Mouse (Mus musculus) forebrain, embryonic 15.5 days (tissue): Measurements from ENCODE around the gene Arnt2. TPM values are rescaled to one million over a fixed set of nuclear protein-coding genes. Genes with fewer than 3 reads are reported as not detected.

ENCODE experiments used
- ATAC-seq: fragments of 200-750 bp; cut with Nextera tagmentation; replicated peaks from 2 replicates; pipeline ENCODE4 v1.8.0; 2017; ENCODE audit warnings: mild to moderate bottlenecking, moderate TSS enrichment, moderate library complexity
- H3K27ac ChIP-seq: fragments of 300-500 bp; sonication (generic); replicated peaks from 2 replicates; pipeline ENCODE4 v1.5.1; 2015; ENCODE audit warnings: mild to moderate bottlenecking, inconsistent platforms
- H3K27me3 ChIP-seq: fragments of 300-500 bp; sonication (generic); 2 replicates; pipeline ENCODE4 v1.6.1; 2015; ENCODE audit warnings: inconsistent platforms
- H3K36me3 ChIP-seq: fragments of 300-500 bp; sonication (generic); 2 replicates; pipeline ENCODE4 v1.6.1; 2015; ENCODE audit warnings: mild to moderate bottlenecking, inconsistent platforms
- H3K4me1 ChIP-seq: fragments of 300-500 bp; sonication (generic); 2 replicates; pipeline ENCODE4 v1.6.1; 2015; ENCODE audit warnings: inconsistent platforms
- H3K4me2 ChIP-seq: fragments of 300-500 bp; sonication (generic); replicated peaks from 2 replicates; pipeline ENCODE4 v1.6.1; 2015; ENCODE audit warnings: mild to moderate bottlenecking, inconsistent platforms
- H3K4me3 ChIP-seq: fragments of 300-500 bp; sonication (generic); 2 replicates; pipeline ENCODE4 v1.5.1; 2015; ENCODE audit warnings: mild to moderate bottlenecking, inconsistent platforms
- H3K9ac ChIP-seq: fragments of 300-500 bp; sonication (generic); replicated peaks from 2 replicates; pipeline ENCODE4 v1.6.1; 2015; ENCODE audit warnings: mild to moderate bottlenecking, inconsistent platforms
- H3K9me3 ChIP-seq: fragments of 300-500 bp; sonication (generic); 2 replicates; pipeline ENCODE4 v1.6.1; 2016; ENCODE audit warnings: inconsistent platforms
- WGBS: fragments of 180-500 bp; shearing (Covaris S2); methylation state at CpG from one replicate; pipeline ENCODE4 v1.1.7; 2015; ENCODE audit warnings: mixed read lengths; 5-methylcytosine and 5-hydroxymethylcytosine counted together
- polyA plus RNA-seq: library from polyadenylated mRNA; unstranded; fragments of >200 nt; fragmentation: Nextera tagmentation; extraction: Ambion mirVana; gene quantifications from 2 replicates; pipeline ENCODE4 v1.2.1, GENCODE M21; 2015

The Arnt2 gene
- polyA plus RNA-seq, 1 experiment from 2014 or later: 61.2 TPM

DNA sequence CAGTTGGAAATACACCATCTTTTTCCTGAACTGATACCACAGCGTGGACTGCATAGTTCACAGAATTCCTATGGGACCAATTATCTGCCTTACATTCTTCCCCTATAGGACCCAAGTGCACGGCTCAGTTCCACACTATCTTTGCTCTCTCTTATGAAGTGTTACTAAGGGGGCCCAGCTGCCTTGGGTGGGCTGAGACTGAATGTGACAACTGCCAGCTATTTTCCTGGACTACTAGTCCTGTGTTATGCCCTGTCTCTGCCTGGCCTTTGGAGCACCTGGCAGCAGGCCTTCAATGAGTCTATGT is 73.4 kb downstream of the Arnt2 start:
- no peaks in the 10 kb centered on the region for H3K9me3 ChIP-seq
- peaks cover 2% of the 10 kb centered on the region; the same call in 1 of the 2 replicates for H3K36me3 ChIP-seq
- ATAC-seq: no peak
- no peak overlapping the region for H3K4me2 ChIP-seq
- peaks cover 32% of the 10 kb centered on the region for H3K4me1 ChIP-seq
- 77% methylated on average over 2 of the region's 2 CpGs for WGBS
- no peak overlapping the region for H3K27ac ChIP-seq
- H3K9ac ChIP-seq: no peak overlapping the region
- no peak overlapping the region for H3K4me3 ChIP-seq
- H3K27me3 ChIP-seq: no peaks in the 10 kb centered on the region

GRCm38 (mm10) chr7:84335766-84336579 is 74.0 kb downstream of the Arnt2 start:
- ATAC-seq: no peak
- H3K4me1 ChIP-seq: peaks cover 35% of the 10 kb centered on the region
- 65% methylated on average over 6 of the region's 6 CpGs for WGBS

GRCm38 (mm10) chr7:84333996-84334395 is 76.0 kb downstream of the Arnt2 start:
- ATAC-seq: no peak
- WGBS: 79% methylated on average over 3 of the region's 3 CpGs
- no peaks in the 10 kb centered on the region; the same call in 1 of the 2 replicates for H3K36me3 ChIP-seq
- no peak overlapping the region for H3K4me3 ChIP-seq
- H3K9me3 ChIP-seq: no peaks in the 10 kb centered on the region
- no peak overlapping the region for H3K4me2 ChIP-seq
- H3K9ac ChIP-seq: no peak overlapping the region
- no peaks in the 10 kb centered on the region for H3K27me3 ChIP-seq
- H3K27ac ChIP-seq: no peak overlapping the region
- peaks cover 48% of the 10 kb centered on the region for H3K4me1 ChIP-seq

More at GRCm38 (mm10) chr7:84335766-84336579, 74.0 kb downstream of the Arnt2 start:
- Histone ChIP-seq H3K27me3 (no peaks in the 10 kb centered on the region), H3K36me3 (no peaks in the 10 kb centered on the region; the same call in 1 of the 2 replicates), H3K9me3 (no peaks in the 10 kb centered on the region), H3K27ac (no peak overlapping the region), H3K9ac (no peak overlapping the region), H3K4me3 (no peak overlapping the region), H3K4me2 (no peak overlapping the region)

- Histone ChIP-seq H3K4me1 (peaks cover 58% of the 10 kb centered on the region), H3K36me3 (peaks cover under 1% of the 10 kb centered on the region; the same call in 1 of the 2 replicates)
- peak; percentile 23 for ATAC-seq
These were observed 77.4 kb downstream of the Arnt2 start for GRCm38 (mm10) chr7:84332295-84333168.

GRCm38 (mm10) chr7:84329174-84329583 is 80.8 kb downstream of the Arnt2 start:
- Histone ChIP-seq H3K9me3 (no peaks in the 10 kb centered on the region), H3K4me1 (peaks cover 47% of the 10 kb centered on the region), H3K27ac (peak overlapping the region; percentile 88), H3K4me2 (no peak overlapping the region), H3K36me3 (peaks cover 3% of the 10 kb centered on the region; the same call in 1 of the 2 replicates), H3K9ac (no peak overlapping the region), H3K4me3 (no peak overlapping the region), H3K27me3 (no peaks in the 10 kb centered on the region)
- ATAC-seq: peak; percentile 77
- 11% methylated on average over 1 of the region's 1 CpGs for WGBS

More at GRCm38 (mm10) chr7:84332295-84333168, 77.4 kb downstream of the Arnt2 start:
- H3K4me3 ChIP-seq: no peak overlapping the region
- 13% methylated on average over 11 of the region's 11 CpGs for WGBS
- peak overlapping the region; percentile 42 for H3K27ac ChIP-seq
- no peak overlapping the region for H3K9ac ChIP-seq
- no peak overlapping the region for H3K4me2 ChIP-seq
- no peaks in the 10 kb centered on the region for H3K27me3 ChIP-seq
- no peaks in the 10 kb centered on the region for H3K9me3 ChIP-seq

DNA sequence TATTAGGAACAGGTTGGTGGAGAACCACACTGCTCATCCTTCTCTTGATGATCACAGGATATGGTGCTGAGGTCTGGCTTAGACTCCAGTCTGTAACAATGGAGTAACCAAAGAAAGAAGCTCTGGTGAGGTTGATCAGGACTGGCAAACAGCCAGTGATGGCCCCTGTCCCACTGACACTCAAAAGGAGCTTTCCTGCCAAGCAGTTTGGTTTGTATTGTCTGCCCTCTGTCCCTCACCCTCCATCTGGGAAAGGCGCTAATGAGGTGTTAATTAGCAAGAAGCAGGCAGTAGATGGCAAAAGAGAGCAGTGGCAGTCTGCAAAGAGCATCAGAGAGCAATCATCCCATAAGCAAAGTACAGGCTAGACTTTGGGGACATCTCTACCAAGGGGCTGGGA is 81.2 kb downstream of the Arnt2 start:
- peak overlapping the region; percentile 88 for H3K27ac ChIP-seq
- H3K9me3 ChIP-seq: no peaks in the 10 kb centered on the region
- no peak overlapping the region for H3K9ac ChIP-seq
- peaks cover 3% of the 10 kb centered on the region; the same call in 1 of the 2 replicates for H3K36me3 ChIP-seq
- peak; percentile 86 for ATAC-seq
- no peak overlapping the region for H3K4me3 ChIP-seq
- WGBS: 19% methylated on average over 1 of the region's 1 CpGs
- H3K4me2 ChIP-seq: no peak overlapping the region
- H3K27me3 ChIP-seq: no peaks in the 10 kb centered on the region
- H3K4me1 ChIP-seq: peaks cover 44% of the 10 kb centered on the region

DNA sequence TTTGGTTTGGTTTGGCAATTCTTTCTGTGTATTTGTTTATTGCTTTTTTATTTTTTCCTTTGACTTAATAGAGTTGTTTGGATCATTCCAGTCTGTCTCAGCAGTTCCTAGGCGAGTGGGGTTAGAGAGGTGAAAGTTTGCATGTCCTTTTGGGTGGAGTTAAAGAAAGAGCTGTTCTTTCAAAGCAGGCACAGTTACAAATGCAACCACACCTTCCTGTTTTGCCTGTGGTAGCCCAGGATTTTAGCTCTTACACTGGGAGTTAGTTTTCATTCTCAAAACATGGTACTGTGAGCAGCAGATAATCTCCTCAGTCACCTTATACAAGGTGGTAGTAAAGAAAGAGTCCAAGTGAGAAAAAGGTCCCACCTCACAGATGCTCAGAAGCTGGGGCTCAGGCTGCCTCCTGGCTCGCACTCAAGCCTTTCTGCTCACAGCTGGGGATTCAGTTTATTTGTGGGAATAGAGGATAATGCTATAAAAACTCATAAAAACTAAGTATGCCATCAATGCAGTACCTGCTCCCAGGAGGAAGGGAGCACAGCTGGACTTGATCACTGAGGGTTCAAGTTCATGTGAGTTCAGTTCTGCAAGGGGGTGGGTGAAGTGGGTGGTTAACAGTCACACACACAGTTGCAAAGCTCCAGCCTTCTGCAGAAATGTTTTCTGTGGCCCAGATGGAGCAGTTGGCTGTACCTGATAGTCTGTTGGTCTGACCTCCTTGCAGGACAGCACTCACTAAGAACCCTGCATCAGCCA is 84.2 kb downstream of the Arnt2 start:
- peaks cover 21% of the 10 kb centered on the region for H3K4me1 ChIP-seq
- no peaks in the 10 kb centered on the region for H3K27me3 ChIP-seq
- H3K4me3 ChIP-seq: no peak overlapping the region
- H3K36me3 ChIP-seq: peaks cover 3% of the 10 kb centered on the region
- no peaks in the 10 kb centered on the region for H3K9me3 ChIP-seq
- no peak overlapping the region for H3K9ac ChIP-seq
- no peak overlapping the region for H3K4me2 ChIP-seq
- WGBS: 85% methylated on average over 2 of the region's 2 CpGs
- no peak overlapping the region for H3K27ac ChIP-seq
- no peak for ATAC-seq

DNA sequence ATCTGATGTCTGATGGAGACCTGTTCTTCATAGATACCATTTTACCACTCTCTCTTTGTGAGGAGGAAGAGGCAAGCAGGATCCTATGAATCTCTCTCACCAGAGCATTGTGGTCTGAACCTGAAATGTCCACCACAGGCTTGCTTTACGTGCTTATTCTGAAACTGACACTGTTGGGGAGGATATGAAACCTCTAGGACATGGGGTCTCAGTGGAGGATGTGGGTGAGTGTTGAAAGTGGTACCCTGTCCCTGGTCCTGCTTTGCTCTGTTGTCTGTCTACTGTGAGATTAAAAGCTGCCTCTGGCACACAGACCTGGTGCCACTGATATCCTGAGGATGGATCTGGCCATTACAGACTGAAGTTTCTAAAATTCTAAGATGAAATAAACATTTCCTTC is 88.4 kb downstream of the Arnt2 start:
- Histone ChIP-seq H3K4me3 (no peak overlapping the region), H3K4me1 (no peaks in the 10 kb centered on the region), H3K36me3 (no peaks in the 10 kb centered on the region; the same call in 1 of the 2 replicates), H3K4me2 (no peak overlapping the region), H3K9ac (no peak overlapping the region), H3K9me3 (no peaks in the 10 kb centered on the region), H3K27me3 (no peaks in the 10 kb centered on the region), H3K27ac (no peak overlapping the region)
- ATAC-seq: no peak
- WGBS: 84% methylated on average over 1 of the region's 1 CpGs

DNA sequence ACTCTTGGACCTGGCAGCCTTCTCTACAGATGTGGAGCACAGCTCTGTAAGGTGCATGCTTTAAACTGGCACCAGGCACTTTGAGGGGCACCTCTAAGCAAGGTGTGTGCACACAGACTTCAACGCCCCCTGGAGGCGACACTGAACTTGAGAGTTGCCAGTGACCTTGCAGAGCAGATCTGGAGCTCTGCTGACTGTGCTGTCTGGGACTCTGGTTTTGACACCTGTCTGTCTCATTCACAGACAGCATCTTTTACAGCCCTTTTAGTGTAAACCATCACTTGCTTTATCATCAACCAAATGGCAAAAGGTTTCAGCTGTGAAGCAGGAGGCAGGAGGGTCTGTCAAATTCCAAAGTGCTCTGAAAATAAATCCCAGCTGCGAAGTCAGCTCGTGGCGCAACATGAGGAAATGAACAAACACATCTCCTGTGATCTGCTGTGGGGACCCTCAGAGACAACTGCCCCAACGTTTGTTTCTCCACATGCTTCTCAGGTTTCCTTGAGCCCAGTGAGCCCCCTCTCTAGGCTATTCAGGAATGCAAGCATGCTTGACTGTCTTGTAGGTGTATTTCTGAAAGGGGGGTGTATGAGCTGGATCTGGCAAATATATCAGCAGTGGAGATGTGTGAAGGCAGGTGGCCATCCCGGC is 94.5 kb downstream of the Arnt2 start:
- WGBS: 63% methylated on average over 7 of the region's 7 CpGs
- Histone ChIP-seq H3K36me3 (no peaks in the 10 kb centered on the region; the same call in 1 of the 2 replicates), H3K9me3 (no peaks in the 10 kb centered on the region), H3K4me2 (no peak overlapping the region), H3K27ac (no peak overlapping the region), H3K4me3 (no peak overlapping the region), H3K27me3 (no peaks in the 10 kb centered on the region), H3K4me1 (peaks cover 14% of the 10 kb centered on the region), H3K9ac (no peak overlapping the region)
- ATAC-seq: no peak

DNA sequence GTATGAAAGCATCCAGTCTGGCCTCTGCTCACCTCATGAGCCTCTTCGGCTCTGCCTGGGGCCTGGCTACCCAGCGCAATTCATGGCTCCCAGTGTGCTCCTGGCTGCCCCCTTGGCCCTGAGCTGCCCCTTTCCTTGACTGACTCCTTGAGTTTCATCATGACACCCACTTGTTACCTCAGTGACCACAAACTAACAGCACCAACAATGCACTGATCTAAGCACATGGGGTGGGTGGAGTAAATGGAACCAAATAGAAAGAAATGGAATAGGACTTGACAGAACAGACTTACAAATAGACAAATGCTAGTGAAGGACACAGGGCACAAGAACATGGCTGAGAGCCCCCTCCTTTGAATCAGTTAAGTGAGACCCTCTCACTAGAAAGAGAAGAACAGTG is 95.2 kb downstream of the Arnt2 start:
- H3K27me3 ChIP-seq: no peaks in the 10 kb centered on the region
- H3K4me1 ChIP-seq: peaks cover 14% of the 10 kb centered on the region
- H3K36me3 ChIP-seq: peaks cover 3% of the 10 kb centered on the region; the same call in 1 of the 2 replicates
- no peak overlapping the region for H3K9ac ChIP-seq
- no peak overlapping the region for H3K27ac ChIP-seq
- 99% methylated on average over 2 of the region's 2 CpGs for WGBS
- H3K4me3 ChIP-seq: no peak overlapping the region
- ATAC-seq: no peak
- H3K4me2 ChIP-seq: no peak overlapping the region
- H3K9me3 ChIP-seq: no peaks in the 10 kb centered on the region

- H3K9ac ChIP-seq: no peak overlapping the region
- 0 out of 2 replicates have a peak overlapping the region, but pooled peaks have one; percentile 28 for H3K27ac ChIP-seq
- H3K9me3 ChIP-seq: no peaks in the 10 kb centered on the region
- no peak overlapping the region for H3K4me3 ChIP-seq
- no peak overlapping the region for H3K4me2 ChIP-seq
- WGBS: 66% methylated on average over 3 of the region's 3 CpGs
- no peaks in the 10 kb centered on the region for H3K27me3 ChIP-seq
- no peak for ATAC-seq
- peaks cover 26% of the 10 kb centered on the region for H3K4me1 ChIP-seq
- 0 out of 2 replicates have a peak, but pooled peaks cover 5% of the 10 kb centered on the region for H3K36me3 ChIP-seq
These were observed 98.4 kb downstream of the Arnt2 start for GRCm38 (mm10) chr7:84311624-84312023.
